Mouse (Mus musculus) erythroblast, embryonic 14.5 days (primary cell): ENCODE results near the gene Iqgap3. TPM values are rescaled to one million over a fixed set of nuclear protein-coding genes. Genes with fewer than 3 reads are reported as not detected.

ENCODE experiments used
- H3K27me3 ChIP-seq: 2 replicates; pipeline ENCODE4 v1.6.1; 2012; ENCODE audit warnings: inconsistent platforms; ENCODE audit not compliant: control insufficient read depth
- H3K36me3 ChIP-seq: 2 replicates; pipeline ENCODE4 v1.6.1; 2012; ENCODE audit warnings: mild to moderate bottlenecking, inconsistent platforms; ENCODE audit not compliant: control insufficient read depth
- H3K4me1 ChIP-seq: 2 replicates; pipeline ENCODE4 v1.6.1; 2012; ENCODE audit warnings: inconsistent platforms; ENCODE audit not compliant: control insufficient read depth
- H3K4me3 ChIP-seq: replicated peaks from 2 replicates; pipeline ENCODE3; 2012; ENCODE audit warnings: moderate library complexity, mild to moderate bottlenecking, inconsistent platforms
- H3K9me3 ChIP-seq: 2 replicates; pipeline ENCODE4 v1.6.1; 2012; ENCODE audit warnings: low read length, inconsistent platforms, mixed read lengths; ENCODE audit not compliant: control insufficient read depth
- GATA1 ChIP-seq: IDR thresholded peaks from 2 replicates; pipeline ENCODE4 v1.6.1; 2012; ENCODE audit warnings: low read length, inconsistent platforms, mixed read lengths
- TAL1 ChIP-seq: IDR thresholded peaks from 3 replicates; pipeline ENCODE4 v1.6.1; 2012; ENCODE audit warnings: low read length, inconsistent platforms, mixed read lengths
- polyA plus RNA-seq: library from polyadenylated mRNA; stranded (reverse); fragments of >175 nt; gene quantifications from 2 replicates; pipeline ENCODE4 v1.2.3, GENCODE M21; 2012

Iqgap3 gene
- polyA plus RNA-seq, 1 experiment: 1.6 TPM

DNA sequence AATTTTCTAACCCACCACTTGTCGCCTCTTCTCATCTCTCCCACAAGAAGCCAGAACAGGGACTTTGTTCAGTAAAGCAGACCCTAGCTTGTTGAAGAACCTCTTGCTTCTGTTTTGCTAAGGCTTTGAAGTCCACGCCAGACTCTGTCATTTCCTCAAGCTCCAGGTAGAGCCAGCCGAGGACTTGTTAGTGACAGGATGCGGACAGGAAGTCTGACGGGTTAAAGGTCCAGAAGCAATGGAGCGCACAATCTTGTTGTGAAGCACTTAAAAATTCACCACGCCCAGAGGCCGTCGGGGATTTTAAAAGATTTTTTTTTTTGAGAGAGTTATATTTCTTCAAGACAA, 59.6 kb downstream of the Iqgap3 start:
- Histone ChIP-seq H3K4me3 (peak overlapping the region; percentile 84), H3K36me3 (peaks cover 17% of the 10 kb centered on the region), H3K4me1 (peaks cover 88% of the 10 kb centered on the region), H3K9me3 (no peaks in the 10 kb centered on the region), H3K27me3 (peaks cover 25% of the 10 kb centered on the region)
- TF ChIP-seq GATA1: no peak
- TF ChIP-seq TAL1: no peak

DNA sequence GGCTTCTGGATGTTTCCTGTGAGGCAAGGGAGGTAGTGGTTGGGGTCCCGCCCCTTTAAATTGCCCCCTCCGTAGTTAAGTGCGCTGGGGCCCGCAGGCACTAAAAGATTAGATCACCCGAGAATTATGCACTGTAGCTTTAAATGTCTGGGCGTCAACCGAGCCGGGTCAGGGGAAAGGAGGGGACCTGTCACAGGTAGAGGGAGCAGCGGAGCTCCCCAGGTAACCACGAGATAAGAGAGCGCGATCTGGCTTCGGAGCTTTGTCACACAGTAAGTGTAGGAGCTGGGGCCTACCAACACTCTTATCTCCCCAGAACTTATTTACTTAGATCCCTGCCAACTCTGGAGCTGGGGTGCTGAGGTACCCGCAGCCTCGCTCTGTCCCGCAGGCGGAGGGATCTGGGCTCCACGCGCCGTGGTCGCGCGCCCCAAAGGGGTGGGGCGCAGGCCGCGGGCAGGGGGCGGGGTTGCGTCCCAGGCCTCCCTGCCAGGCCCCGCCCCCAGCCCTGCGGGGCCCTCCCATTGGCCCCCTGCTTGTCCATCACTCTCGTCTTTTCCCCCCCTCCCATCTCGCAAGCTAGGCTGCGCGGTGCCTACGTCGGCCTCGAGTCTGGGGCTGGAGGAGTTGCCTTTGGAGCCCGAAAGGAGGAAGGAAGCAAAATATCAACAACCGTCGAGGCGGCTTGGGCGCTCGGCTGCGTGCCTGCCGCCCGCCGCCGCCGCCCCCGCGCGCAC, 60.2 kb downstream of the Iqgap3 start, which contains the start of gene Mef2d:
Gene Mef2d (plus strand): TSS at position 586 of the 737 bp plus-strand sequence.
- Histone ChIP-seq H3K9me3 (no peaks in the 10 kb centered on the region), H3K4me3 (peak within 1 kb of the TSS; percentile 84), H3K36me3 (peaks cover 17% of the 10 kb centered on the region), H3K4me1 (peaks cover 94% of the 10 kb centered on the region), H3K27me3 (peaks cover 25% of the 10 kb centered on the region)
- TF ChIP-seq TAL1 (no peak), GATA1 (no peak; the same call in 1 of the 2 replicates)

DNA sequence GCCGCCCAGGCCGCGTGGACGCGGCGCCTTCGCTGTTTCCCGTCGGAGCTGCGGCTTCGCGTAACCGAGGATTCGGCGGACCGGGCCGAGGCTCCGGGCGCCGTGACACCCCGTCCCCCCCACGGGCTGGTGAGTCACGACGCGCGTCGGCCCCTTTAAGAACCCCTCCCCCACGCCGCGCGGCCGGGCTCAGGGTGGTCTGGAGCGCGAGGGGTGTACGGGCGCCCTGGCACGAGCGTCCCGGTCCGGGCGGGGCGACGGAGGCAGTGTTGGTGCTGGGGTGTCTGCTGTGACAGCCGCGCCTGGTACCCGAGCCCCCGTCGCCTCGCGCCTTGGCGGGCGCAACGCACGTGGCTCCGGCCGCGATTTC, 60.8 kb downstream of the Iqgap3 start:
- no peak for TF ChIP-seq TAL1
- no peak for TF ChIP-seq GATA1
- peaks cover 95% of the 10 kb centered on the region for H3K4me1 ChIP-seq
- H3K27me3 ChIP-seq: peaks cover 25% of the 10 kb centered on the region
- H3K9me3 ChIP-seq: no peaks in the 10 kb centered on the region
- H3K4me3 ChIP-seq: peak overlapping the region; percentile 84
- H3K36me3 ChIP-seq: peaks cover 20% of the 10 kb centered on the region

DNA sequence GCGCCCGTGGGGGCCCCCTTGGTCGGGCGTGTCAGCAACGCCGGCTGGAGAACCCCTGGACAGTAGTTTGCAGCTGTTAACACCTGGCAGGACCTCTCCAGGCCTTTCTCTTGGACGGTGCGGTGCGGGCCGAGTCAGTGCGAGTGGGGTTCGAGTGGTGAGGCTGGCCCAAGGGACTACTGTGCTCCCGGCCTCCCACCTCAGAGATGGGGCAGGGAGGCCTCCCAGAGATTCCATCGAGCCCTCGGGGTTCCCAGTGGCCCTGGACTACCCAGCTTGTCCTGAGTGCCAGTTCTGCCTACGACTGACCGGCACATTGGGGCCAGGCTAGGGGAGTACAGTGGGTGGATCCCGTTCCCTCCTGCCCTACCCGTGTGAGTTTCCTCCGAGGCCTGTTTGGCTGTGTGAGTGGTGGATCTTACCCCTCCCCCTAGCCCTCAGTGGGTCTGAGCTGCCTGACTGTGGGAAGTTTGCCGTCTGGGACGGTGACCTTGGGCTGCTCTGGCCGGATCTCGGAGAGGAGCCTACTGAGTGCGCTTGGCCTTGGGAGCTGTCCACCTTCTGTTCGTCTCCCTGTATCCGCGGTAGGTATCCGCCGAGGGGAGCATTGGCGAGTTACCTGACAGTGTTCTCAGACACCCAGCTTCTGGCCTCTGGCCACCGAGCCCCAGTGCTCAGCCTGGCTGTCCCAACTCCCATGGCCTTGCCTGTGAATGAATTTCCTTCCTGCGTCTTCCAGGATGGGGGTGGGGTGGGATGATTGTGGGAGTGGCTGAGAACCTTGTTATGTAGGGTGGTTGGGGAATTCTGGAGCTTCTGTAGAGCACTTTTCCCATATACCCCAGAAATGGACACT, 61.4 kb downstream of the Iqgap3 start:
- H3K4me3 ChIP-seq: peak overlapping the region; percentile 84
- peaks cover 25% of the 10 kb centered on the region for H3K27me3 ChIP-seq
- TF ChIP-seq TAL1: no peak
- TF ChIP-seq GATA1: no peak
- peaks cover 96% of the 10 kb centered on the region for H3K4me1 ChIP-seq
- H3K36me3 ChIP-seq: peaks cover 26% of the 10 kb centered on the region
- H3K9me3 ChIP-seq: no peaks in the 10 kb centered on the region

DNA sequence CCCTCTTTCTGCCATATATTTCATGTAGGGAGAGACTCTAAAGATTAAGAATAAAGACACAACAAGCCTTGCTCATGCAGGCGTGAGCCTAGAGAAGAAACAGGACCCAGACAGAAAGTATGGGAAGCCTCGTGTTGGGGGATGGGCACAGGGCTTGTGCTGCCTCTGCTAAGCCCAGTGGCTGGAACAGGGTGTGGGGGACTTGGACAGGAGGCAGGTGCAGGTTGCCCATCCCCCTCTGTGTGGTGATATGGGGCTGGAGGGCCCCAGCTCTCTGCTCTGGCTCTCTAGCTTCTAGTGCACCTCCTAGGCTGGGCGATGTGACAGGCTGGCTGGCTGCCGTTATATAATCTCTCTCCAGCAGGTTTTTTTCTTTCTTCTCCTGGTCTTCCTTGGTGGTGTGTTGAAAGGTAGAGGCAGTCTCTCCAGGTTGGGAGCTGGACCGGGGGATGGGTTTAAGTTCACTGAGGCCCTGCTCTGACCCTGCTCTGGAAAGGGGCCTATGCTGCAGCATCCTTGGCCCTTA, 62.3 kb downstream of the Iqgap3 start:
- TF ChIP-seq GATA1: no peak
- no peak for TF ChIP-seq TAL1
- Histone ChIP-seq H3K4me1 (peaks cover 96% of the 10 kb centered on the region), H3K27me3 (peaks cover 21% of the 10 kb centered on the region), H3K36me3 (peaks cover 31% of the 10 kb centered on the region), H3K9me3 (no peaks in the 10 kb centered on the region), H3K4me3 (peak overlapping the region; percentile 84)

DNA sequence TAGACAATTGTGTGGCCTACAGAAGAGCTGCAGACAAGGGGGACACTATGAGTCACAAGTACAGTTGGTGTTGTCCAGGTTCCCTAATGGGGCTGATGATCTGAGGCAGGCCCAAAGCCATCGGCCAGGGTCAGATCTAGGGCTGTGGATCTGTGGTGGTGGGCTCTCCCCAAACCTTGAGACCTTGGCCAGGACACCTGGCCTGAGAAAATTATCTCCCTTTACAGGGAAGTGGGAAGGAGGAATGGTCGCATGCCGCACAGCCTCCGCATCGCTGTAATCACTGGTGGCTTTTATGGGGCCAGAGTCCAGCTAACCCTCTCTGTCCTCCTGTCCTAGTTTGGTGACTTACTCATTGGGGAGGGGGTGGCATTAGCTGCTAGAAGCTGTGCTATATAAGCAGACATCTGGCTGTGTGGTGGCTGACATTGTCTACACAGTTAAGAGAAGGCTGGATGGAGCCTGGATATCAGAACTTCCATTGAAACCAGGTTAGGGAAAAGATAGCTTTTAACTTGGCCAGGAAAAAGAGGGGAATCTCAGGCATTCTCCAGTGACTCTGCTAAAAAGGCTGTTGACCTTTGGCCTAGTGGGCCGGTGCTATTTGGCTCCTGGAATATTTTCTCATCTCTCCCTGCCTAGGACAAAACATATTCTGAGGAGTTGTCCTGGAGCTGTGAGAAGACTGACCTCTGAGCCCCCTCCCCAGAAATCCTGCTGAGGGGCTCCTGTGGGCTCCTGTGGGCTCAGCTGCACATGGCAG, 63.1 kb downstream of the Iqgap3 start:
- TF ChIP-seq TAL1 (no peak), GATA1 (no peak)

DNA sequence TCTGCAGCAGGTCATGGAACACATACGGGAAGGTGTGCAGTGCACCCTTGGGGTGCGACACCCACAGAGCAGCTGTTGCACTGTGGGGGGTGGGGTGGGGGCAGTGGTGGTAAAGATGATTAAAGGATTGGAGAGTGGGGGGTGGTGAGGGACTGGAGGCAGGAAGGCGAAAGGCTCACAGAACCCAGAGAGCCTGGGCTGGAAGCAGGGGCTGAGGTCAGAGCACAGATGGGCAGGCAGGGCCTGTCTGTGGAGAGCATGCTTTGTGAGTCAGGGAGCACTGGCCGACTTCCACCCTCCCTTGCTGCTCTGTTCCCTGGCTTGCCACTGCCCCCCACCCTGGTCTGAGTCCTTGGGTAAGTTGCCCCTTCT, 63.6 kb downstream of the Iqgap3 start:
- TF ChIP-seq TAL1: no peak
- TF ChIP-seq GATA1: no peak
- H3K36me3 ChIP-seq: peaks cover 34% of the 10 kb centered on the region
- peaks cover 98% of the 10 kb centered on the region for H3K4me1 ChIP-seq
- H3K27me3 ChIP-seq: peaks cover 7% of the 10 kb centered on the region
- no peaks in the 10 kb centered on the region for H3K9me3 ChIP-seq
- peak overlapping the region; percentile 84 for H3K4me3 ChIP-seq

More for the DNA sequence above, 63.1 kb downstream of the Iqgap3 start:
- Histone ChIP-seq H3K4me3 (peak overlapping the region; percentile 84), H3K36me3 (peaks cover 31% of the 10 kb centered on the region), H3K4me1 (peaks cover 99% of the 10 kb centered on the region), H3K27me3 (peaks cover 13% of the 10 kb centered on the region), H3K9me3 (no peaks in the 10 kb centered on the region)

DNA sequence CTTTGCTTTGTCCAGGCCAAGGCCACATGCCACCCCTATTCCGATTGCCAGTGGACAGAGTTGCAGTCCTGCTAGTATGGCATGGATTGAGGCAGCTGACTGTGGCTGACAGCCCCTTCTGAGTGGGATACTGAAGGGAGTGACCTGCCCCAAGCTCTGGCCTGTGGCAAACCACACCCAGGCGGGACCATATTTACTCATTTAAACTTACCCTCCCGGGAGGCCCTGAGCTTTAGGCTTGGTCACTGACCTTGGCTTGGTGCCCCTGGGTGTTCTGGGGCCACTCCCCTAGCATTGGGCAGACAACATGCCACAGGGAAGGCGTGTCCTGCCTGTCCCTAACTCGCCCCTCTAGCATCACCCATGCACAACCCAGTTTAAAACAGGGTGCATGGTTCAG, 64.2 kb downstream of the Iqgap3 start:
- no peak for TF ChIP-seq TAL1
- TF ChIP-seq GATA1: no peak
- Histone ChIP-seq H3K9me3 (no peaks in the 10 kb centered on the region), H3K4me1 (peaks cover 98% of the 10 kb centered on the region), H3K36me3 (peaks cover 39% of the 10 kb centered on the region), H3K4me3 (peak overlapping the region; percentile 84), H3K27me3 (peaks cover 2% of the 10 kb centered on the region)
